Mouse (Mus musculus): Measurements from ENCODE around the gene Olfr1442.
"Not testable (repeated sequence)": the region's sequence is repeated elsewhere in the genome, so short reads cannot be mapped to it uniquely, and the experiment has no call there.

The Olfr1442 gene

DNA sequence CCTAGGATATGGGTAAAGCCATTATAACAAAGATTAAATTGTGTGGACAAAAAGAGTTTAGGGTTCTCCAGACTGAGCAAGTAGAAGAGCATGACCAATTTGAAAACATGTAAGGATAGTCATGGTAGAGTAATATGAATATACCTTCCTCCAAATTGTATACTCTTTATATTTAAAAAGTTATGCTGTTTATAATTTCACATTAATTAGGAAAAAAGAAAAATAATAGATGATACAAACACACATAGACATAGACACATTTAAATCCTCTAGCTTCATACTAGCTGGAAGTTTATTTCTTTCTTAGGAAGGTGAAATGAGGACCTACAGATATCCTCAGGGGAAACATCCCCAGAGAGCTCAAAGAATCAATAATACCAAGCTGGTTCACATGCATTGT lies at the start of gene Olfr1442:
TSS of gene Olfr1442 (plus strand) at position 301 of the 400 bp plus-strand sequence.
- no peak for DNase-seq (ENCODE audit: extremely low spot score, low spot score)

DNA sequence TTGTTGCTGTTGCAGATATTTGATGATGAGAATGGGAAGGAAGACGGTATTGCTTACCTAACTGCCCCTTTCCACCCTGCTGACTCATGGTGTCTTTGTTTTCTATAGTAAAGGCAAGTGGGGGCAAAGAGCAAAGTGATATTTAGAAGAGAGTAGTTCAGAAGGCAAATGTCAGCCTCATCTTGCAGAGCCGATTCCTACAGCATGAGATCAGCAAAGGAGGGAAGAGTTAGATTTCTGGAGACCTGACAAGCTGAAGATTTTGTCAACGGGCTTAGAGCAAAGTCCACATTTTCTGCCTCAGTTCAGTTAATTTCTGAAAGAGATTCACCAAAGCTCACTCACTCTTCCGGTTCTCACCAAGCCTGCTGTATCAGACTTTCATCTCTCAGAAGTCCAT lies 37.1 kb upstream of the Olfr1442 start, which contains the start of gene Glyat:
TSS of gene Glyat (plus strand) at position 133 of the 400 bp plus-strand sequence.
- DNase-seq (ENCODE audit: extremely low spot score, low spot score) = no peak

DNA sequence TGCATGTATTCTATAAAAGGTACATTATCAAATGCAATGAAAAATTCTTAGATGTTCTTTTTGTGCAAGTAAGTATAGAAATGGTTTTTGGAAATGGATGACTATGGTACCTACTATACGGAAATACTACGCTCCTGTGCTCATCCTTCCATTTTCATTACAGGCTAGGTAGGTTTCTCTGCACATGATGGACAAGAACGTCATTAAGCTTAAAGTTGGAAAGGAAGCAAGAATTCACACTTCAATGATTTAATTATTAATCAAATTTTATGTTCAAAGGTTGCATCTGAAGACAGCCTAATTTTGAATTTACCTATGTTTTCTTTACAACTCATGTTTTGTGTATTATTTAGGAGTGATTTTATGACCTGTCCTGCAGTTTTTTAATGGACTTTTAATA lies 36.0 kb upstream of the Olfr1442 start:
- no peak for DNase-seq (ENCODE audit: extremely low spot score, low spot score)

DNA sequence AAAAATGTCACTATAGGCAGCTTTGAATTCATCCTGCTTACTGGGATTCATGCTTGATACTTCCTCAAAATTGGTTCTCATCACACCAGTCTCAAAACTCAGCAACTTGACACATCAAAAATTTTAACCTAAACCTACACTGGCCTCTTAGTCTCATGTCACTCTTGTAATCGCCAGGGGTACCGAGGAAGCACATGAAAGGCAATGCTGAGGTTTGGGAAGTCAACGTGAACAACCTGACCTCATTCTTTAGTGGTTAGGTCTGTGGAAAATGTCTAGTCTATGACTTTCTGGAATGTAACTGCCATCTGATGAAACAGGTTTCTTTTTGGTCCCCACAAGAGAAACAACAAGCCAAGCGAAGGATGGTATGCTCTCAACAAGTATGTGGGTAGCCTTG lies 35.3 kb upstream of the Olfr1442 start:
- no peak for DNase-seq (ENCODE audit: extremely low spot score, low spot score)

DNA sequence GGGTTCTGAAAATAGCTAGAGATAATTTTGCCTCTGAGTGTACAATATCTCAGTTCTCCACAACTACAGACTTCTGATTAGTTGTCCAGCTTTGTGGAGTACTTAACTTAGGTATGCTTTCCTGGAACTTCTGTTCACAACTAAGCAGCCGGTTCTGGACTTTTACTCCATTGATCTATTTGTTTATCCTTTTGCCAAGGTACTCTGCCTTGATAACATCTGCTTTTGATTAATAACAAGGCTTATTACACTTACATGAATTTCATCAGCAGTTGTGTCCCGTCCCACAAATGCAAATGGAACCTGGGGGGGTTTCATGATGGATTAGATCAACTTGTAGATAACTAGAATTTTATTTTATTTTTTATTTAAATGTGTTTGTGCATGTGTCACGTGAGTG lies 33.4 kb upstream of the Olfr1442 start:
- DNase-seq (ENCODE audit: extremely low spot score, low spot score) = no peak

DNA sequence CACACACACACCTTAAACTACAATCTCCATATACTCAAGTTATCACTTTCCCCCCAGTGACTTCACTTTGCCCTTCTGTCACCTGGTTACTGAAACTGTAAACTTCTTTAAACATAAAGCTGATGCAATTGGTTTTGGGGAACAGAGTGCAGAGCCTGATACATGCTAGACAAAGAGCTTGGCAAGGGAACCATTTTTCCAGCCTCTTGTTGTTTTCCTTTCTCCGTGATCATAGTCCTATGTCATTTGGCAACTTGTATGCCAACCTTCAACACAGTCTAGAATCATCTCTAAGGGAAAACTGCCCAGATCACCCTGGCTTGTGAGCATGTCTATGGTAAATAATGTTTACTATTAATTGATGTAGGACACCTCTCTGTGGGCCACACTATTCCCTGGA lies 32.2 kb upstream of the Olfr1442 start:
- DNase-seq (ENCODE audit: extremely low spot score, low spot score) = no peak

DNA sequence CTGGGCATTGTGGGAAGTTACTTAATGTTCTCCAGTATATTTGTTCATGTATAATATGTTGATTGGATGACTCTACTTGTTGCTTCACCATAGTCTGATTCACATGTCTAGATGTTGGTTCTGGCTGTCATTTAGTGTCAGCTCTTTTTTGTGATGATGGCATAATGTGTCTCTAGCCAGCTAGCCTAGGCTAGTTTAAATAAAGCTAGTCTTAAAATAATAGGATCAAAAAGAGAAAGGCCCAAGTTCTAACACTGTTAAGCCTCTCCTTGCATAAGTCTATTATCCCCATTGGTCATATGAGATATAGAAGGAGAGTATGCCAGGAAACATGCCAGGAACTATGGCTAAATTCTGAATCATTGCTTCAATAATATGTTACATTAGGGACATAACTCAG lies 20.7 kb upstream of the Olfr1442 start:
- no peak for DNase-seq (ENCODE audit: extremely low spot score, low spot score)

DNA sequence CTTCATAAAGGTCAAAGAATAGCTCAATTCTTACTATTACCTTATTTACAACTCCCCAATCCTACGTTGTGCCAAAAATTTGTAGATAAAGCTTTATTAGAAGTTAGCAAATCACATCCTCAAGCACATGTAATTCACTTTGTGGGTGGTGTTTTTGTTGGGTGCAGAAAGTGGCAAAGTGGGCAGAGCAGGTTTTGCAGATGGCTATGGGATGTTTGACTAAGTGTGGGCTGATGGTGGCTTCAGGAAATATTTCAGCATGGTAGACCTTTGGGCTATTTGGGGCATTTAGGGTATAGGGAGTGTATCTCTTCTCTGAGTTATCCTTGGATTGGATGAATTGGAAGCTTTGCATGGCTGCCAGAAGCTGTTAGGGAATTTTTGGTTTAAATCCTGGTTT lies 4.1 kb upstream of the Olfr1442 start:
- no peak for DNase-seq (ENCODE audit: extremely low spot score, low spot score)

DNA sequence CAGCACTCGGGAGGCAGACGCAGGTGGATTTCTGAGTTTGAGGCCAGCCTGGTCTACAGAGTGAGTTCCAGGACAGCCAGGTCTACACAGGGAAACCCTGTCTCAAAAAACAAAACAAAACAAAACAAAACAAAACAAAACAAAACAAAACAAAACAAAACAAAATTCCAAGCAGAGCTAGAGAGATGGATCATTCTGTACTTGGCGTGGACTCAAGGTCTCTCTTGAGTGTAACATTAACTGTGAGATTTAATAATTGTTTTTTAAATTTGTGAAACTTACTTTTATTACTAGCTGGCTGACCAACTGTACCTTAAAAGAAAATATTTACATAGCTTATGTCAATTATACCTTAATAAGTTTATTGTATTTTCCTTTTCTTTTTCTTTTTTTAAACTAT lies 1.6 kb upstream of the Olfr1442 start:
- DNase-seq (ENCODE audit: extremely low spot score, low spot score) = not testable (repeated sequence)

DNA sequence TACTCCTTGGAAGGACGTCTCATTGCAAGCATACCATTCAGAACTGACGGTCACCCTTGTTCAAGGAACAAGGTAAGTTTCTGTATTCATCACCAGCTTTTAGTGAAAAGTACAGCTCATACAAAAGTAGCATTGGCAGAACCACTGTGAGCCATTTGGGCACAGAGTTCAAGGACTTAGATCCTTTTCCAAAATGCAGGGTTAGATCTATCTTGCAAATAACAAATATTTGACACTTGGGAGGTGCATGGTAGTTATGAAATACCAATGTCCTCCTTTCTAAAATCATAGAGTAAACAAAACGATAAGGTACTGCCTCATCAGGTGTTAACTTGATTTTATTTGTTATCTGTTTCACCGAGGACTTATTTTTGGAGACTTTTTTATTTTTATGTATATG lies 812 bp downstream of the Olfr1442 start:
- DNase-seq (ENCODE audit: extremely low spot score, low spot score) = no peak

DNA sequence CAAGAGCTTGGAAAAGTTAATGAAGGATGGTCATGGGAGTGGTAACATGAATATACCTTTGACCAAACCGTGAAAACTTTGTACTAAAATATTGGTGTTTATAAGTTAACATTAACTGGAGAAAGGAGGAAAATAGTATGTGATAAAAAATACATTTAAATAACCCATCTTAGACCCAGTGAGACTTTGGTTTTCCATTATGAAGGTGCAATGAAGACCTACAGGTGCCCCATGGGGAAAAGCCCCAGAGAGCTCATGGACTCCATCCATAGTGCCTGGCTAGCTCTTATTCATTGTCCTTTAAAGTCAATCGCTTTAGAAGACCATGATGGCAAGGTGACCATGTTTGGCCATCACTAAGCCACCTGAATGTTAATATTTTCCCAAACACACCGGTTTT lies 7.6 kb downstream of the Olfr1442 start, which contains the start of gene Olfr1443:
TSS of gene Olfr1443 (plus strand) at position 301 of the 400 bp plus-strand sequence.
- no peak for DNase-seq (ENCODE audit: extremely low spot score, low spot score)

DNA sequence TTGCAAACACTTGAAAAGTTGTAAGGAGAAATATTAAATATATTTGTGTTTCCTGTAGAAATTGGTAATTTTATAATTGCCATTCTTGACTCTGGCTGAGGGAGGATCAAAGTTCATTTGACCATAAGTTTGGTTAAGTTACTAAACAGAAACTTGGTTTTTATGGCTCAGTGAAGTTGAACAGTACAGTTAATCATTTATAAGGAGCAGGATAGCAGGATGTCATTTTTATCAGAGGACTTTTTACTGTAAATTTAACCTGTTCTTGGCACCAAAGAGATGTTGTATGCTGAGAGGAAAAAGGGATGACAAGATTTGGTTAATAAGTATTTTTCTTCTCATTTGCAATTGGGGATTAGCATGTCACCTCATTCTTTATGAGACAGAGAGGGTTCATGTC lies 14.4 kb downstream of the Olfr1442 start:
- no peak for DNase-seq (ENCODE audit: extremely low spot score, low spot score)

DNA sequence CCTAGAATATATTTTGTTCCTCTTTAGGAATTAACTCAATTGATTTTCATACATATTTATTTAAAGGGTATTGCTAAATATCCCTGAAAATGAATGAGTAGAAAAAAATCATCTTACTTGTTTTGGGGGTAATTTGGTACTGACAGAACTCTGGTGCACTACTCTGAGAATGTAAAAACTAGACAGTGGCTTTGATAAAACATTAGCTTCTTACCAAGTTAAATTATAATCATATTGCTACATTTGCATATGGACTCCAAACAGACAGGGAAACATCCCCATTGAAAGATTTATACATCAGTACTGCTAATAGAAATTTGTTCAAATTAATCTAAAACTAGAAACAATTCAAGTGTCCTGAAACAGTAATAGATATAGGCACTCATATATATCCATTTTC lies 15.0 kb downstream of the Olfr1442 start:
- no peak for DNase-seq (ENCODE audit: extremely low spot score, low spot score)

DNA sequence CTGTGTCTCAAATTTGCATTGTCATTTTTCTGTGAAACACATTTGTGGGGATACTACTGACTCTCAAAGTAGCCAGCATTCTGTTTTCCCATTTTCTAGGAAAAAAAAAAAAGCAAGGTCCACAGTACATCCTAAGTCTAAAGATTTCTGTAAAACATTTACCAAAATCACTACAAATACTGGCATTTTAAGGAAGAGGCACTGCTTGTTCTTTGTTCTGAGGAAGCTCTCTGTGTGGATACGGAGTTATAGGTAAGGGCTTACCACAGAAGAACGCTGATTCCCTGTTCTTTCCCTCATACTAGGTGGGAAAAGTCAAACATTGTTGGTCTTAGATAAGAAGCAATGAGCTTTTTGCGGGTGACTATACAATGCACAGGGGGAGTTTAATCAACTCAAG lies 25.4 kb downstream of the Olfr1442 start, which contains the start of gene Keg1:
TSS of gene Keg1 (plus strand) at position 197 of the 400 bp plus-strand sequence.
- DNase-seq (ENCODE audit: extremely low spot score, low spot score) = no peak

DNA sequence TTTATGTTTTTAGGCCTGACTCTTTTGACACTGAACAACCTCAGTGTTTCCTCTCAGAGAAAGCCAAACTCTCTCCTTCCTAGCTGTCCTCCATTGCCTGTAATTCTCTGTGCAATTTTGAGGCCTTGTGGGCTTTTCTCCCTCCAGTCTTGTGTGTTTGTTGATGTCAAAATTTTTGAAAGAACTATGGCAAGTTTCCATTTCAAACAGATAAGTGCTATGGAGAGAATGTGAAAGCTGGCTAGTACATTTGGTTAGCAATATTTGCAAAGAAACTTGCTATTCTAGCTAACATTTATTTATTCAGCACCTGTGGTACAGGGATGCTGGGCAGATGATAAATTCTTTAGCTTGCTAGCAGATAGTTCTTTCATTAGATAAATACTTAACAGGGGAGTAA lies 26.0 kb downstream of the Olfr1442 start:
- DNase-seq (ENCODE audit: extremely low spot score, low spot score) = no peak

DNA sequence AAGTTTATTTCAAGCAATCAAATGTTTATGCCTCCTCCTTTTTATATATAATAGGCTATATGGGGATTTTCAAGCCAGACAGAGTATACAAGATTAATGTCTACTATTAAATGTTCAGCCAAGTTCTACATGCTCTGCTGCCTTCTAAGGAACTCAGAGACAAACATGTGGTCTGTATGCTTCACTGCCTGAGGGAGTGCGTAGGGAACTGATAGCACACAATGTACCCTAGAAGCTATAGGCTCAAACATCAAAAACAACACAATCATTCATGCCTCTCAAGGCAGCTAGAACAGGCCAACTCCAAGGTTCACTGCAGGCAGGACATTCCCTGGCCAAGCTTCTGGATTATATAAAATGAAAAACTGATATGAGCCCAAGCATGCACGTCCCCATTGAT lies 38.2 kb downstream of the Olfr1442 start:
- no peak for DNase-seq (ENCODE audit: extremely low spot score, low spot score)

DNA sequence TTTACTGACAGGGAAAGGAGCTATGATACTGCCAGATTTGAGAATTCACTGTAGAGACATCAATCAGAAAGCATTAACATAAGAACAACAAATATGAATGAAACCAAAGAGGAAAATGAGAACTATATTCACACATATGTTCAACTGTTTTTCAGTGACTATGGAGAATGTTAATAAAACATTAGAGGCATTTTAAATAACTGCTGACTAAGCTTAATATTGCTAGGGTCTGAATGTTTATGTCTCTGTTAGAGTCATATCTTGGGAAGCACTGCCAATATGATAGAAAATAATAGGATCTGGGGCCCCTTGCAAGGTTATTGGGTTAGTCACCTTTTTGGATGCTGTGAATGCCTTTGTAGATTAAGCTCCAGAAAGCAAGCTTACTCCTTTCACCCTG lies 38.7 kb downstream of the Olfr1442 start:
- DNase-seq (ENCODE audit: extremely low spot score, low spot score) = no peak

DNA sequence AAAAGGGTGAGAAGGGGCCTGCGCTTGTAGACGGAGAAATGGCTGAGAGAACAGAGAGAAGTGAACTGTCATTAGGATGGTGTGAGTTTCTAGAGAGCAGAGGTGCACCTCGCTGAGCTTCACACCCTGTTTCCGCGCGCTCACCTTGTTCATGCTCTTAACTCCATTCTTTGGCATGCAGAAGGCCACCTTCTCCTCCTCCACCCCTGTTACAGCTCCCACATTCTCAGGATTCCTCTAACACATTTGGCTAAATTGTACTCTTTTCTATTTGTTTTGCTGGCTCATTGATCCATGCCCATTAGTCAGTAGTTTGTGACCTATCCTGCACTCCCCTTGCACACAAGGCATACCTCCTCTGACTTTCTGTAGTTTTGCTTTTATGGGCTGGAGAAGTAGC lies 49.0 kb downstream of the Olfr1442 start:
- DNase-seq (ENCODE audit: extremely low spot score, low spot score) = no peak

DNA sequence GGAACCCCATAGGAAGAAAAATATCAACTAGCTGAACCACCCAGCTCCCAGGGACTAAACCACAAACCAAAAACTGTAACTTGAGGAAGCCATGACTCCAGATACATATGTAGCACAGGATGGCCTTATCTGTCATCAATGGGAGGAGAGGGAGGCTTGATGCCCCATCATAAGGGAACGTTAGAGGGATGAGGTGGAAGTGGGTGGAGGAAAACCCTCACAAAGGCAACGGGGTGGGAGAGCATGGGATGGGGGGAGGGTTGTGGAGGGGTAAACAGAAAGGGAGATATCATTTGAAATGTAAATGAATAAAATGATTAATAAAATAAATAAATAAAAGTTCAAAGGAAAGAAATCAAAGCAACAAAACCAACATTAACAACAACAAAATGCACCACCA lies 50.2 kb downstream of the Olfr1442 start:
- DNase-seq (ENCODE audit: extremely low spot score, low spot score) = no peak

DNA sequence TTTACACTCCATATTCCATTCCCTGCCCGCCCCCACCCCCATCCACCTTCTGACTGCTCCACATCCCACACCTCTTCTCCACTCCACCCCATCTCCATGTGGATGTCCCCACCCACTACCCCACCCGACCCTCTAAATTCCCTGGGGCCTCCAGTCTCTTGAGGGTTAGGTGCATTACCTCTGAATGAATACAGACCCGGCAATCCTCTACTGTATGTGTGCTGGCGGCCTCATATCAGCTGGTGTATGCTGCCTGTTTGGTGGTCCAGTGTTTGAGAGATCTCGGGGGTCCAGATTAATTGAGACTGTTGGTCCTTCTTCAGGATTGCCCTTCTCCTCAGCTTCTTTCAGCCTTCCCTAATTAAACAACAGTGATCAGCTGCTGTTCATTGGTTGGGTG lies 50.7 kb downstream of the Olfr1442 start:
- DNase-seq (ENCODE audit: extremely low spot score, low spot score) = not testable (repeated sequence)

DNA sequence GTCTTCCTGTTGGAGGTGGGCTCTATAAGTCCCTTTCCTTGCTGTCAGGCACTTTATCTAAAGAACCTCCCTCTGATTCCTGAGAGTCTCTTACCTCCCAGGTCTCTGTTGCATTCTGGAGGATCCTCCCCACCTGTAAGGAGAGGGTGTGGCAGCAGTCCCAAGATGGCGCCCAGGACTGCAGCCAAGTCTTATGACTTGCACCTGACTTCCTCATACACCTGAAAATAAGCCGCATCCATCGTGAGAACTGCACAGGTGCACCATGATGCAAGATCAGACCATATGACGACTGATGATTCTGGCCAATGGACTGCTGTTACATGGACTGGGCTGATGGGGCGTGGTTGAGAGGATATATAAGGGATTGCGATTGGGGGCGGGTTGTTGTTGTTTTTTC lies 51.4 kb downstream of the Olfr1442 start:
- not testable (repeated sequence) for DNase-seq (ENCODE audit: extremely low spot score, low spot score)

DNA sequence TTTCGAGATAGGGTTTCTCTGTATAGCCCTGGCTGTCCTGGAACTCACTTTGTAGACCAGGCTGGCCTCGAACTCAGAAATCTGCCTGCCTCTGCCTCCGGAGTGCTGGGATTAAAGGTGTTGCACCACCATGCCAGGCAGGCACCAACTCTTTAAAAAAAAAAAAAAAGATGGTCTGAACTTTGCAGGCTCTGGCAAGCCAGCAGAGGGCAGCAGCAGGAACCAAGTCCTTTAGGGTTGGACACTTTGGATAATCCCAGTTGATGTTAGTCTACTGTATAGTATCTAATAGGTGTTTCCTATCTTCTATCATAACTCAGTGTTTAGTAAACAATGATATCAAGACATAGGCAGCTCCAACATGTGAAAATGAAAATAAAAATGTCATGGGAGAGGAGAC lies 52.1 kb downstream of the Olfr1442 start:
- no peak for DNase-seq (ENCODE audit: extremely low spot score, low spot score)

DNA sequence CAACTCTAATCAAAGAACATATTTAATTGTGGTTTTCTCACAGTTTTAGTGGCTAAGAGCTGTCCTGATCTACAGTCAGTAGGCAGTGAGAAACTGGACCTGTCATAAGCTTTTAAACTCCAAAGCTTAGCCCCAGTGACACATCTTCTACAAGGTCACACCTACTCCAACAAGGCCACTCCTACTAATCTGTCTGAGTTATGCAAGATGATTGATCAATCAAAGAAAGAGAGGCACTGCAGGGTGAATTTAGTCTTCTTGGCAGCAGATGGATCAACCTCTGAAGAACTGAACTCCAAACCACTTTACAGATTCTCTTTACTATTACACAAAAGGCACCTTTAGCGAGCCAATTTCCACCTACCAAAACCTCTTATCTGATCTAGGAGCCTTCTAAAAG lies 55.6 kb downstream of the Olfr1442 start:
- no peak for DNase-seq (ENCODE audit: extremely low spot score, low spot score)
